Mouse (Mus musculus): ENCODE measurements at regions not wholly inside any gene's neighbourhood (a gene's known extent, or its start where the extent isn't known, plus 50 kb on each side); places are given as distances from the start of the nearest gene placed in this dataset.

DNA sequence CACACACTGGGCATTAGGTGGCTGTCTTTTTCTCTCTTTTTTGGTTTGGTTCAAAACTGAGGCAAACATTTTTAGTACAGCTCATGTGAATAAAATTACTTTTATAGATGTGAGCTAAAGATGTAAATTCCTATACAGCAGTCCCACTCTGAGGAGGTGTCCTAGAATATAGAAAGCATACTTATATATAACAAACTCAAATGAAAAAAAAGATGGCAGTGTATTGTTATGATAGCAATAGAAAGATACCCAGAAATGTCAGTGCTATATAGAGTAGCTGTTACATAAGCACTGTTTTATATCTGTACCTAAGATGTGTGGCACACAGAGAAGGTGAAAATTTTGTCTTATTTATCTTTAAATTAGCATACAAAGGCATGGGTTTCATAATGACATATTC, 156.1 kb downstream of the Mis18a start:
- TF ChIP-seq ZC3H11A (IDR thresholded peaks at IDR 0.05; ENCODE audit: borderline replicate concordance, low read depth, low read length) (no peak), ZNF384 (IDR thresholded peaks at IDR 0.05; ENCODE audit: low read depth, low read length) (no peak), CHD2 (IDR thresholded peaks at IDR 0.05; ENCODE audit: low read depth, low read length) (no peak), MAFK (IDR thresholded peaks at IDR 0.05; ENCODE audit: insufficient read depth, low read depth, low read length) (no peak)

Measured in ES-E14 (cell line).